Mouse (Mus musculus) olfactory bulb, adult 2 months (tissue): ENCODE data around the gene Hecw2.

Source experiments
- CTCF ChIP-seq: fragments of 200-500 bp; IDR thresholded peaks from 2 replicates; pipeline ENCODE4 v1.5.1; 2012; ENCODE audit warnings: low read depth, mild to moderate bottlenecking, low read length, moderate library complexity; ENCODE audit not compliant: insufficient read depth
- POLR2A ChIP-seq: fragments of 200-500 bp; IDR thresholded peaks from 2 replicates; pipeline ENCODE4 v1.6.1; 2012; ENCODE audit warnings: mild to moderate bottlenecking, low read depth, low read length, moderate library complexity; ENCODE audit not compliant: insufficient read depth

- TF ChIP-seq POLR2A (no peak), CTCF (no peak)
Measured at GRCm38 (mm10) chr1:53808229-53808628, 386.7 kb downstream of the Hecw2 start.
